Mouse (Mus musculus) intestine, embryonic 14.5 days (tissue): ENCODE results near the gene Frmd4a. TPM values are rescaled to one million over a fixed set of nuclear protein-coding genes. Genes with fewer than 3 reads are reported as not detected.

ENCODE experiments used
- ATAC-seq: fragments of 200-750 bp; cut with Nextera tagmentation; replicated peaks from 2 replicates; pipeline ENCODE4 v1.8.0; 2017; ENCODE audit warnings: low read depth, moderate number of reproducible peaks, moderate TSS enrichment, moderate library complexity; ENCODE audit not compliant: low FRiP score, low TSS enrichment
- DNase-seq: peaks from one replicate; pipeline ENCODE4 v3.0.0-alpha.2; 2018; ENCODE audit warnings: low spot score
- H3K27ac ChIP-seq: fragments of 300-500 bp; sonication (generic); 2 replicates; pipeline ENCODE4 v1.5.1; 2014; ENCODE audit warnings: low read depth, mild to moderate bottlenecking, control low read depth
- H3K27me3 ChIP-seq: fragments of 300-500 bp; sonication (generic); replicated peaks from 2 replicates; pipeline ENCODE4 v1.6.1; 2014; ENCODE audit warnings: low read length, control low read depth; ENCODE audit not compliant: control insufficient read depth, insufficient read depth
- H3K36me3 ChIP-seq: fragments of 300-500 bp; sonication (generic); 2 replicates; pipeline ENCODE4 v1.6.1; 2014; ENCODE audit warnings: low read length, control low read depth; ENCODE audit not compliant: control insufficient read depth, insufficient read depth
- H3K4me1 ChIP-seq: fragments of 300-500 bp; sonication (generic); replicated peaks from 2 replicates; pipeline ENCODE4 v1.6.1; 2014; ENCODE audit warnings: low read length, control low read depth, mixed read lengths; ENCODE audit not compliant: control insufficient read depth, insufficient read depth
- H3K4me2 ChIP-seq: fragments of 300-500 bp; sonication (generic); 2 replicates; pipeline ENCODE4 v1.6.1; 2014; ENCODE audit warnings: low read length
- H3K4me3 ChIP-seq: fragments of 300-500 bp; sonication (generic); 2 replicates; pipeline ENCODE4 v1.5.1; 2014; ENCODE audit warnings: low read depth, low read length, control low read depth, mixed read lengths
- H3K9ac ChIP-seq: fragments of 300-500 bp; sonication (generic); 2 replicates; pipeline ENCODE4 v1.6.1; 2014; ENCODE audit warnings: mild to moderate bottlenecking, low read length
- H3K9me3 ChIP-seq: fragments of 300-500 bp; sonication (generic); 2 replicates; pipeline ENCODE4 v1.6.1; 2016; ENCODE audit warnings: low read length, control low read depth; ENCODE audit not compliant: control insufficient read depth
- WGBS: fragments of 180-500 bp; shearing (Covaris S2); extraction: QIAGEN DNeasy Blood & Tissue Kit; methylation state at CpG from one replicate; pipeline ENCODE4 v1.1.7; 2014; 5-methylcytosine and 5-hydroxymethylcytosine counted together
- polyA plus RNA-seq: library from polyadenylated mRNA; unstranded; fragments of >200 nt; fragmentation: Nextera tagmentation; extraction: Ambion mirVana; gene quantifications from 2 replicates; pipeline ENCODE4 v1.2.1, GENCODE M21; 2014

Gene Frmd4a
- polyA plus RNA-seq, 1 experiment from 2014 or later = 28.8 TPM

- Histone ChIP-seq H3K9me3 (no peaks in the 10 kb centered on the region; the same call in 1 of the 2 replicates), H3K27ac (no peak overlapping the region), H3K4me1 (no peaks in the 10 kb centered on the region), H3K4me2 (no peak overlapping the region), H3K36me3 (no peaks in the 10 kb centered on the region), H3K4me3 (no peak overlapping the region), H3K27me3 (no peaks in the 10 kb centered on the region), H3K9ac (no peak overlapping the region)
- 70% methylated on average over 9 of the region's 9 CpGs for WGBS
- no peak for DNase-seq
- no peak for ATAC-seq
These were observed 177.0 kb downstream of the Frmd4a start for GRCm38 (mm10) chr2:4194324-4195014.

DNA sequence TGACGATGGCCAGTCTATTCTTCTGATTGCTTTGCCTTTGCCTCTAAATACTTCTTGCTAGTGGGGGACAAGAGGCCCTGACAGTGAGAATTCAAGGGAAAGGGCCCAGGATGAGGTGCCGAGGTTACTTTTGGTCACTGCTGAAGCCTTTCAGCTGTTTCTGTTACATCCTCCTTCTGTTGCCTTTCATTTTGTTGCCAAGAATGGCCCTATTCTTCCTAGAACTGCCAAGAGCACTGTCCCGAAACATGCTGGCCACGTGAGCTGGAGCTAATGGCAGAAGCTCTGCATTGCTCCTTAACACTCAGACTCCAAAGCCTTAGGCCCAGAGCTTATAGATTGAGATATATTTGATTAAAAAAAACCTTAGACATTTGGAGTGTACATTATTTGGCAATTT, 178.5 kb downstream of the Frmd4a start:
- ATAC-seq = no peak
- Histone ChIP-seq H3K27me3 (no peaks in the 10 kb centered on the region), H3K36me3 (no peaks in the 10 kb centered on the region), H3K4me2 (no peak overlapping the region), H3K4me1 (no peaks in the 10 kb centered on the region), H3K27ac (no peak overlapping the region), H3K9ac (no peak overlapping the region), H3K9me3 (no peaks in the 10 kb centered on the region; the same call in 1 of the 2 replicates), H3K4me3 (no peak overlapping the region)
- DNase-seq = no peak
- WGBS = 70% methylated on average over 4 of the region's 4 CpGs

DNA sequence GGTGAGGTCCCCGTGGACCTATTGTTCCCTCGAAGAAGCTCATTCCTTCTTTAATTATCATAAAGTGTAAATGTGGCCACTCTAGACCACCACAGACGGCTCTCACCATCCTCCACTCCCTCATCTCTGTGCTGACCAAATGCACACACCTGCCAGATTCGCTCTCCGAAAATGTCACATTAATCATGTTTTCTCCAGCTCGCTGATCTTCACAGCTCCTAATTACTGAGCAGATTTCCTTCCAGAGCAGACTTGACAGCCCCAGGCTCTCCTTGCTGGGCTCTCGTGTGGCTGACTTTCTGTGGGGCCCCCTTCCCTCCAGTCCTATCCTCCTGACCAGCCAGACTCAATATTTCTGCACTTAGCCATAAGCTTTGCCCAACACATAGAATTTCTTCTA, 191.7 kb downstream of the Frmd4a start:
- Histone ChIP-seq H3K9ac (no peak overlapping the region), H3K27ac (no peak overlapping the region), H3K9me3 (no peaks in the 10 kb centered on the region), H3K4me2 (no peak overlapping the region), H3K4me3 (no peak overlapping the region), H3K36me3 (no peaks in the 10 kb centered on the region), H3K4me1 (no peaks in the 10 kb centered on the region), H3K27me3 (no peaks in the 10 kb centered on the region)
- ATAC-seq (no peak), DNase-seq (no peak)
- 68% methylated on average over 7 of the region's 7 CpGs for WGBS

DNA sequence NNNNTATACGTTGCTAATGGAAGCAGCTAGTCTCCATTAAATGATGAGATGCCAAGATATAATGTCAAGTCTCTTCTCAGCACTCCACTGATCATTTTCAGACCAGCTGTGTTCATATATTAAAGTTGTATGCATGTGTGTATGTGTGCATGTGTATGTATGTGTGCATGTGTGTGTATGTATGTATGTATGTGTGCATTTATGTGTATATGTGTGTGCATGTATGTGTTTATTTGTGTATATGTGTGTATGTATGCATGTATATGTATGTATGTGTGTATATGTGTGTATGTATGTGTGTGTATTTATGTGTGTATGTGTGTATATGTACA, 204.9 kb downstream of the Frmd4a start:
- Histone ChIP-seq H3K4me2 (no peak overlapping the region), H3K9ac (no peak overlapping the region), H3K4me1 (no peaks in the 10 kb centered on the region), H3K4me3 (no peak overlapping the region), H3K36me3 (no peaks in the 10 kb centered on the region), H3K9me3 (no peaks in the 10 kb centered on the region), H3K27ac (no peak overlapping the region), H3K27me3 (0 out of 2 replicates have a peak, but pooled peaks cover 4% of the 10 kb centered on the region)
- WGBS = 2% methylated on average over 1 of the region's 1 CpGs
- ATAC-seq (no peak; the same call in 1 of the 2 replicates), DNase-seq (no peak)

DNA sequence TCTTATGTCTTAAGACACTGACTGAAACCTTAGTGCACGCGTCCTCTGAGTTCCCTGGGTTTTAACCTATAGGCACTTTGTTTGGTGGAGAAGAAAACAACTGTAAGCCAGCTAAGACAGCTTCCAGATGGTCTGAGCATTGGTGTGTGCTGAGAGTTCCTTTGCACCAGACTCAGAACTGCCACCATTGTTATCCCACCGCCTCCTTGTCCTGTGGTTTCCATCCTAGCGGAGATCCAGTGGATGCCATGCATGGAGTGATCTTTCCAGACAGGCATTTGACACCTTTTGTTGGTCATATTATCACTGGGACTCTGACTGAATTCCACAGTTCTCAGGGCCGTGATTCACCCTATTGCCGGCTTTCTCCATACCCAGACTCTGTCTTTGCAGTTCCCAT, 205.8 kb downstream of the Frmd4a start:
- ATAC-seq (no peak), DNase-seq (no peak)

GRCm38 (mm10) chr2:4226941-4227558, 209.5 kb downstream of the Frmd4a start:
- Histone ChIP-seq H3K9ac (no peak overlapping the region), H3K4me3 (no peak overlapping the region), H3K36me3 (no peaks in the 10 kb centered on the region), H3K9me3 (no peaks in the 10 kb centered on the region), H3K27me3 (no peaks in the 10 kb centered on the region), H3K27ac (no peak overlapping the region), H3K4me2 (no peak overlapping the region), H3K4me1 (no peaks in the 10 kb centered on the region)
- DNase-seq (no peak), ATAC-seq (no peak)
- WGBS = 72% methylated on average over 7 of the region's 7 CpGs

More for the DNA sequence above, 205.8 kb downstream of the Frmd4a start:
- Histone ChIP-seq H3K27me3 (0 out of 2 replicates have a peak, but pooled peaks cover 4% of the 10 kb centered on the region), H3K36me3 (no peaks in the 10 kb centered on the region), H3K4me3 (no peak overlapping the region), H3K4me1 (no peaks in the 10 kb centered on the region), H3K27ac (no peak overlapping the region), H3K4me2 (no peak overlapping the region), H3K9me3 (no peaks in the 10 kb centered on the region), H3K9ac (no peak overlapping the region)
- 86% methylated on average over 6 of the region's 6 CpGs for WGBS

DNA sequence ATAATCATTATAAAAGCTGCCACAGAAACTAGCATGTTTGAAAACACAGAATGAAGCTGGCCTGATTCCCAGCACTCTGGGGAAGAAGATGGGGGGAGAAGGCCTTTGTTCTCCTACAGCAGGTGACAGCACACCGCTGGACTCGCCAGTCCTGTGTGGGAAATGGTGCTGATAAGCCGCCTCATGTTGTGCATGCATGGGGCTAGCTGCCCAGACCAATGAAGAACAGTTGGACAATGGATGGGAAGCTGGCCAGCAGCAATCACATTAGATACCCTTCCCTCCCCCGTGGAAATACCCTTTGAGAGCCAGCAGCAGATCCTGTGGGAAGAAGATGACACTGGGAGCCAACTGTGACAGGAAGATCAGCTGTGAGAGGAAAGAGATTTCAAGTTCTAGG, 210.0 kb downstream of the Frmd4a start:
- DNase-seq = no peak

DNA sequence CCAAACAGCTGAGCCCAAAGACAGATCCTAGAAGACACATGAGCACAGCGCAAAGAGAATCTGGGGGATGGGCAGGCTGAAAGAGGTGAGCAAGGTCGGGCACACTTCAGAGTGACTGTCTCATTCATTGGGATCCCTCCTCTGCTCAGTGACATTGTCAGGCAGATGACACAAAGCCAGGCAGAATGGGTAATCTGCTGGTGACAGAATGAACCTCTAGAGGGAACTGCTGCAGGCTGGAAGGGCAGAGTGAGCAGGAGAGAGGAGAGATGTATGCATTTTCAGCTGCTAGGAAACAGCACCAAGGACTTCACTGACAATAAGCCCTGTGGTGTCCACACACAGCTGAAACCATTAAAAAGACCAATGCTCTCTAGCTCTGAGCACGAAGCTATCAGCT, 211.0 kb downstream of the Frmd4a start:
- H3K4me2 ChIP-seq = no peak overlapping the region
- DNase-seq = no peak
- H3K36me3 ChIP-seq = no peaks in the 10 kb centered on the region
- no peaks in the 10 kb centered on the region for H3K9me3 ChIP-seq
- no peak overlapping the region for H3K4me3 ChIP-seq
- WGBS = 52% methylated on average over 3 of the region's 3 CpGs
- H3K9ac ChIP-seq = no peak overlapping the region
- H3K27me3 ChIP-seq = no peaks in the 10 kb centered on the region
- H3K27ac ChIP-seq = no peak overlapping the region
- H3K4me1 ChIP-seq = peaks cover 10% of the 10 kb centered on the region
- no peak for ATAC-seq

More for the DNA sequence above, 210.0 kb downstream of the Frmd4a start:
- no peaks in the 10 kb centered on the region for H3K27me3 ChIP-seq
- H3K27ac ChIP-seq = no peak overlapping the region
- no peak overlapping the region for H3K4me3 ChIP-seq
- 61% methylated on average over 4 of the region's 4 CpGs for WGBS
- no peak overlapping the region for H3K4me2 ChIP-seq
- H3K4me1 ChIP-seq = peaks cover 5% of the 10 kb centered on the region; the same call in 1 of the 2 replicates
- H3K36me3 ChIP-seq = no peaks in the 10 kb centered on the region
- ATAC-seq = no peak
- H3K9ac ChIP-seq = no peak overlapping the region
- no peaks in the 10 kb centered on the region for H3K9me3 ChIP-seq

DNA sequence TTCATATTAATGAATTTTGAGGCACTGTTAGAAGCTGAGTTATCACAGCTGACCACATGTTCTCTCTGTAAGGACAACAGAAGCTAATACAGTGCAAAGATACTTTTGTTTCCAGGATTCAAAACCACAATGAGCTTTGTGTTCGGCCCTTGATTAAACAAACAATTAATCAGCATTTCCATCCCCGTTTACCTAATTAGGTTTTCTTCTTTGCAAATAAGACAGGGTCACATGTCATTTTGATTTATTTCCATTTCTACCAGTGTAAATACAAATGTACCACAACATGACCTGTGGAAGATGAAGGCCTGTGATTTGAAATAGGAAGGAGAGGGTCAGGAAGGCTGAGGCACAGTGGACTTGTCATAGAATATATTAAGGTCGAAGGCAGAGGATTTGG, 214.8 kb downstream of the Frmd4a start:
- Histone ChIP-seq H3K4me2 (no peak overlapping the region), H3K4me1 (peaks cover 10% of the 10 kb centered on the region), H3K36me3 (no peaks in the 10 kb centered on the region), H3K9me3 (no peaks in the 10 kb centered on the region), H3K27me3 (no peaks in the 10 kb centered on the region), H3K4me3 (no peak overlapping the region), H3K27ac (no peak overlapping the region), H3K9ac (no peak overlapping the region)
- WGBS = 35% methylated on average over 3 of the region's 3 CpGs
- DNase-seq (no peak), ATAC-seq (no peak)
